7 mouse cellular contexts compared by ENCODE assay signal in genomic region chr6:86370764-86371339, GRCm38 (mm10). TPM values are rescaled to one million over a fixed set of nuclear protein-coding genes. Genes with fewer than 3 reads are reported as not detected.
A peak's percentile ranks its signal among the peaks of the same experiment; 100 is the strongest.
DNase-seq lines count a peak whose midpoint lies in the region; ATAC-seq lines count a peak whose summit lies in the region.

Gene Snrpg (plus strand): TSS chr6:86371304.

- WGBS in embryonic facial prominence, embryonic 14.5 days, result 20% methylated on average over 15 of the region's 15 CpGs
- WGBS in heart, embryonic 16.5 days, result 19% methylated on average over 15 of the region's 15 CpGs

- H3K27me3 ChIP-seq in embryonic facial prominence, embryonic 14.5 days (replicated peaks; ENCODE audit: control insufficient read depth, insufficient read depth, low read length), result no peaks in the 10 kb centered on the region
- H3K27me3 ChIP-seq in heart, embryonic 16.5 days (ENCODE audit: control insufficient read depth, insufficient read depth, low read length), result no peaks in the 10 kb centered on the region

- ATAC-seq in CD4-positive, CD25-positive, alpha-beta regulatory T cell, adult 4 months, result peak; percentile 14
- no peak; the same call in 1 of the 2 replicates for ATAC-seq in embryonic facial prominence, embryonic 14.5 days (ENCODE audit: low read depth)
- ATAC-seq in heart, embryonic 16.5 days (replicated peaks; ENCODE audit: extremely low read depth, insufficient read depth, low FRiP score), result no peak; the same call in 1 of the 2 replicates

- intact Hi-C loops in left cerebral cortex, postnatal 4 days (cut with DNase I), result no loop called here

- H3K9me3 ChIP-seq in embryonic facial prominence, embryonic 14.5 days (ENCODE audit: control insufficient read depth, low read length), result no peaks in the 10 kb centered on the region
- no peaks in the 10 kb centered on the region for H3K9me3 ChIP-seq in heart, embryonic 16.5 days (replicated peaks; ENCODE audit: control insufficient read depth, low read length)

- H3K4me3 ChIP-seq in embryonic facial prominence, embryonic 14.5 days (ENCODE audit: low read depth, low read length), result peak within 1 kb of the TSS; percentile 83
- H3K4me3 ChIP-seq in heart, embryonic 16.5 days (ENCODE audit: low read length), result peak within 1 kb of the TSS; percentile 85

- peak within 1 kb of the TSS; percentile 94 for H3K27ac ChIP-seq in embryonic facial prominence, embryonic 14.5 days (replicated peaks; ENCODE audit: low read depth, low read length)
- H3K27ac ChIP-seq in heart, embryonic 16.5 days (ENCODE audit: low read length), result peak within 1 kb of the TSS; percentile 90

- peaks cover 14% of the 10 kb centered on the region for H3K4me1 ChIP-seq in embryonic facial prominence, embryonic 14.5 days (ENCODE audit: control insufficient read depth, insufficient read depth, low read length)
- H3K4me1 ChIP-seq in heart, embryonic 16.5 days (ENCODE audit: control insufficient read depth, insufficient read depth, low read length), result peaks cover 25% of the 10 kb centered on the region

- H3K36me3 ChIP-seq in embryonic facial prominence, embryonic 14.5 days (ENCODE audit: control insufficient read depth, insufficient read depth, low read length), result peaks cover 21% of the 10 kb centered on the region
- H3K36me3 ChIP-seq in heart, embryonic 16.5 days (ENCODE audit: control insufficient read depth, insufficient read depth), result peaks cover 4% of the 10 kb centered on the region; the same call in 1 of the 2 replicates

- peak within 1 kb of the TSS; percentile 90 for H3K4me2 ChIP-seq in embryonic facial prominence, embryonic 14.5 days (ENCODE audit: low read depth, low read length)
- H3K4me2 ChIP-seq in heart, embryonic 16.5 days (ENCODE audit: low read depth, low read length), result peak within 1 kb of the TSS; percentile 79

- H3K9ac ChIP-seq in embryonic facial prominence, embryonic 14.5 days (ENCODE audit: low read depth, low read length), result peak within 1 kb of the TSS; percentile 94
- H3K9ac ChIP-seq in heart, embryonic 16.5 days (ENCODE audit: low read length), result peak within 1 kb of the TSS; percentile 87

- DNase-seq in 3T3-L1 (ENCODE audit: low read depth, low spot score), result peak; percentile 20
- no peak for DNase-seq in embryonic facial prominence, embryonic 14.5 days (ENCODE audit: low spot score)
- no peak for DNase-seq in left cerebral cortex, postnatal 4 days
- DNase-seq in neural tube, embryonic 10.5 days (ENCODE audit: extremely low spot score, low spot score), result peak; percentile 38
- no peak for DNase-seq in retina, embryonic 14.5 days (ENCODE audit: low spot score)

RNA-seq across cellular contexts. Expression of gene Snrpg, which starts in this region (rescaled TPM):
- 100 to 1,000 TPM; 319 to 477 TPM for polyA plus RNA-seq in CD4-positive, CD25-positive, alpha-beta regulatory T cell, adult 4 months (2017; shearing (Covaris generic))
- 561 and 600 TPM in 2 replicates for polyA plus RNA-seq in embryonic facial prominence, embryonic 14.5 days (2014; fragmentation: Nextera tagmentation; extraction: Ambion mirVana)
- 246 and 255 TPM in 2 replicates for polyA plus RNA-seq in heart, embryonic 16.5 days (2015; fragmentation: Nextera tagmentation; extraction: Ambion mirVana)
- 100 to 1,000 TPM; 120 to 152 TPM for total RNA-seq in left cerebral cortex, postnatal 4 days (2021)

Comparison
In these comparisons a context has a peak if more than half of its experiments do, and no peak if none do; other contexts are left out.
1. DNase-seq: peak in 3T3-L1 (single experiment) and neural tube, embryonic 10.5 days (single experiment); none in embryonic facial prominence, embryonic 14.5 days (single experiment), left cerebral cortex, postnatal 4 days (single experiment) and retina, embryonic 14.5 days (single experiment).